Mouse (Mus musculus) embryonic facial prominence, embryonic 12.5 days (tissue): Measurements from ENCODE around the gene Ccdc107. TPM values are rescaled to one million over a fixed set of nuclear protein-coding genes. Genes with fewer than 3 reads are reported as not detected.

Source experiments
- ATAC-seq: fragments of 200-750 bp; cut with Nextera tagmentation; 2 replicates; pipeline ENCODE4 v1.8.0; 2017; ENCODE audit not compliant: insufficient number of reproducible peaks, insufficient read depth, low FRiP score, low TSS enrichment
- H3K27ac ChIP-seq: fragments of 300-500 bp; sonication (generic); 2 replicates; pipeline ENCODE4 v1.5.1; 2016; ENCODE audit warnings: mild to moderate bottlenecking
- H3K27me3 ChIP-seq: fragments of 300-500 bp; sonication (generic); 2 replicates; pipeline ENCODE4 v1.6.1; 2016; ENCODE audit warnings: mild to moderate bottlenecking, moderate library complexity
- H3K36me3 ChIP-seq: fragments of 300-500 bp; sonication (generic); 2 replicates; pipeline ENCODE4 v1.6.1; 2016; ENCODE audit warnings: mild to moderate bottlenecking
- H3K4me1 ChIP-seq: fragments of 300-500 bp; sonication (generic); 2 replicates; pipeline ENCODE4 v1.6.1; 2016
- H3K4me2 ChIP-seq: fragments of 300-500 bp; sonication (generic); replicated peaks from 2 replicates; pipeline ENCODE4 v1.6.1; 2016; ENCODE audit warnings: mild to moderate bottlenecking, moderate library complexity
- H3K4me3 ChIP-seq: fragments of 300-500 bp; sonication (generic); 2 replicates; pipeline ENCODE4 v1.5.1; 2016; ENCODE audit warnings: mild to moderate bottlenecking
- H3K9ac ChIP-seq: fragments of 300-500 bp; sonication (generic); 2 replicates; pipeline ENCODE4 v1.6.1; 2016; ENCODE audit warnings: mild to moderate bottlenecking, moderate library complexity
- H3K9me3 ChIP-seq: fragments of 300-500 bp; sonication (generic); 2 replicates; pipeline ENCODE4 v1.6.1; 2016; ENCODE audit warnings: mild to moderate bottlenecking, moderate library complexity
- WGBS: fragments of 180-500 bp; shearing (Covaris S2); methylation state at CpG from one replicate; pipeline ENCODE4 v1.1.7; 2016; 5-methylcytosine and 5-hydroxymethylcytosine counted together
- polyA plus RNA-seq: library from polyadenylated mRNA; unstranded; fragments of >200 nt; fragmentation: Nextera tagmentation; extraction: Ambion mirVana; gene quantifications from 2 replicates; pipeline ENCODE4 v1.2.1, GENCODE M21; 2016

The Ccdc107 gene
- 57.4 and 62.3 TPM in 2 replicates for polyA plus RNA-seq

- peak; percentile 97 for ATAC-seq
Observed at GRCm38 (mm10) chr4:43492821-43493185, at the start of gene Ccdc107. TSS of gene Ccdc107 (plus strand) at chr4:43492900.

GRCm38 (mm10) chr4:43443511-43443910, 49.2 kb upstream of the Ccdc107 start:
- H3K4me2 ChIP-seq: peak overlapping the region; percentile 90
- peaks cover 10% of the 10 kb centered on the region for H3K4me1 ChIP-seq
- H3K9ac ChIP-seq: peak overlapping the region; percentile 99
- peak overlapping the region; percentile 91 for H3K27ac ChIP-seq
- no peaks in the 10 kb centered on the region for H3K9me3 ChIP-seq
- 1% methylated on average over 28 of the region's 28 CpGs for WGBS
- no peaks in the 10 kb centered on the region for H3K27me3 ChIP-seq
- ATAC-seq: no peak; the same call in 1 of the 2 replicates
- H3K4me3 ChIP-seq: peak overlapping the region; percentile 96
- peaks cover 35% of the 10 kb centered on the region for H3K36me3 ChIP-seq

More at GRCm38 (mm10) chr4:43492821-43493185, at the start of gene Ccdc107:
- Histone ChIP-seq H3K4me1 (peaks cover 14% of the 10 kb centered on the region; the same call in 1 of the 2 replicates), H3K9ac (peak within 1 kb of the TSS; percentile 57), H3K4me3 (peak within 1 kb of the TSS; percentile 55), H3K36me3 (peaks cover 11% of the 10 kb centered on the region; the same call in 1 of the 2 replicates), H3K27ac (peak within 1 kb of the TSS; percentile 85), H3K9me3 (0 out of 2 replicates have a peak, but pooled peaks cover 3% of the 10 kb centered on the region), H3K4me2 (peak within 1 kb of the TSS; percentile 59), H3K27me3 (no peaks in the 10 kb centered on the region)
- WGBS: under 1% methylated on average over 25 of the region's 25 CpGs

- H3K4me2 ChIP-seq: no peak overlapping the region
- H3K9me3 ChIP-seq: no peaks in the 10 kb centered on the region
- H3K27me3 ChIP-seq: no peaks in the 10 kb centered on the region; the same call in 1 of the 2 replicates
- H3K4me1 ChIP-seq: peaks cover 10% of the 10 kb centered on the region
- no peak overlapping the region for H3K9ac ChIP-seq
- H3K4me3 ChIP-seq: no peak overlapping the region
- ATAC-seq: no peak
- H3K36me3 ChIP-seq: peaks cover 35% of the 10 kb centered on the region
- H3K27ac ChIP-seq: no peak overlapping the region
- 88% methylated on average over 13 of the region's 13 CpGs for WGBS
Observed at GRCm38 (mm10) chr4:43447251-43447650, 45.4 kb upstream of the Ccdc107 start.

GRCm38 (mm10) chr4:43448554-43448953, 44.1 kb upstream of the Ccdc107 start:
- H3K27me3 ChIP-seq: peaks cover 13% of the 10 kb centered on the region
- ATAC-seq: no peak
- H3K4me3 ChIP-seq: no peak overlapping the region
- H3K27ac ChIP-seq: no peak overlapping the region
- no peaks in the 10 kb centered on the region for H3K9me3 ChIP-seq
- H3K4me2 ChIP-seq: no peak overlapping the region
- peaks cover 16% of the 10 kb centered on the region for H3K4me1 ChIP-seq
- no peak overlapping the region for H3K9ac ChIP-seq
- peaks cover 35% of the 10 kb centered on the region for H3K36me3 ChIP-seq
- 88% methylated on average over 3 of the region's 3 CpGs for WGBS

GRCm38 (mm10) chr4:43452315-43452714, 40.4 kb upstream of the Ccdc107 start:
- peaks cover 12% of the 10 kb centered on the region for H3K4me1 ChIP-seq
- H3K9ac ChIP-seq: no peak overlapping the region
- no peak for ATAC-seq
- no peak overlapping the region for H3K27ac ChIP-seq
- peaks cover 9% of the 10 kb centered on the region for H3K36me3 ChIP-seq
- peaks cover 31% of the 10 kb centered on the region for H3K27me3 ChIP-seq
- no peak overlapping the region for H3K4me2 ChIP-seq
- H3K9me3 ChIP-seq: no peaks in the 10 kb centered on the region
- 56% methylated on average over 11 of the region's 11 CpGs for WGBS
- H3K4me3 ChIP-seq: no peak overlapping the region

DNA sequence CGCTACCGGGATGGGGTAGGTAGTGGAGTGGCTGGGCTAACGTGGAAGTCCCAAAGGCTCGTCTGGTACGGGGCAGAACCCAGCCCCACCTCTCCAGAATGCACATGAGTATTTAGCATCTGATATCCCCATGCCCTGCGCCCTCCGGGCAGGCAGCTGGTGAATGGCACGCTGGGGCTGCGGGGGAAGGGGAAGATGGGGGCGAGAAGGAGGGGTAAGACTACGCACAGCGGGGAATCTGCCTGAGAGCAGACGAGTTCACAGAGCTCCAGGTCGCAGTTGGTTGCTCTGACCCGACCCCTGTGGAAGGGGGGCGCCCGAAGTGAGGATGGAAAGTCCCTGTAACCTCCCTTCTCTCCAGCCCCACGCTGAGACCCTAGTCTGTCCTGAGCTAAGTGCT, 39.3 kb upstream of the Ccdc107 start:
- Histone ChIP-seq H3K36me3 (no peaks in the 10 kb centered on the region), H3K27me3 (peaks cover 31% of the 10 kb centered on the region), H3K9me3 (no peaks in the 10 kb centered on the region), H3K4me2 (peak overlapping the region; percentile 55), H3K9ac (peak overlapping the region; percentile 9; the same call in 1 of the 2 replicates), H3K4me1 (peaks cover 12% of the 10 kb centered on the region), H3K27ac (no peak overlapping the region), H3K4me3 (peak overlapping the region; percentile 25)
- under 1% methylated on average over 18 of the region's 18 CpGs for WGBS
- no peak for ATAC-seq

GRCm38 (mm10) chr4:43454041-43454836, 38.5 kb upstream of the Ccdc107 start, which contains the start of gene Cd72:
TSS of gene Cd72 (minus strand) at chr4:43454628.
- Histone ChIP-seq H3K9me3 (no peaks in the 10 kb centered on the region), H3K27ac (no peak within 1 kb of the TSS), H3K4me2 (peak within 1 kb of the TSS; percentile 55), H3K4me1 (peaks cover 12% of the 10 kb centered on the region), H3K27me3 (peaks cover 31% of the 10 kb centered on the region), H3K9ac (peak within 1 kb of the TSS; percentile 9), H3K36me3 (no peaks in the 10 kb centered on the region), H3K4me3 (peak within 1 kb of the TSS; percentile 25)
- no peak for ATAC-seq
- WGBS: 26% methylated on average over 20 of the region's 20 CpGs

DNA sequence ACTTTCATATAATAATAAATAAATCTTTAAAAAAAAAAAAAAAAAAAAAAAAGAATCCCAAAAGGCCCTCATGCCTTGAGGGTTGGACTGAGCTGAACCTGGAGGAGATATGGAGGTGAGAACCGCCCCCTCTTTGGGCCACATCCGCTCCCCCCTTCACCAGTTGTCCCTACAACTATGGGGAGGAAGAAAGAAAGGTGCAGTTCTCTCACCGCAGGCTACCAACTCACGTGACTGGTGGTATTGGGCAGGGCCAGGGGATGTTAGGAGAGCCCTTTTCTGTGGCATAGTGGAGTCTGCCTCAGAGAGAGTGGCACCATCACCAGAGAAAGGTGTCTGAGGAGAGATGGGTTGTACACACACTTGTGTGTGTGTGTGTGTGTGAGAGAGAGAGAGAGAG, 36.2 kb upstream of the Ccdc107 start:
- Histone ChIP-seq H3K4me3 (no peak overlapping the region), H3K9ac (no peak overlapping the region), H3K27me3 (peaks cover 31% of the 10 kb centered on the region), H3K9me3 (no peaks in the 10 kb centered on the region), H3K36me3 (no peaks in the 10 kb centered on the region), H3K4me2 (no peak overlapping the region), H3K4me1 (peaks cover 17% of the 10 kb centered on the region), H3K27ac (no peak overlapping the region)
- 22% methylated on average over 4 of the region's 4 CpGs for WGBS
- ATAC-seq: no peak

- H3K27me3 ChIP-seq: peaks cover 31% of the 10 kb centered on the region
- no peak overlapping the region for H3K4me3 ChIP-seq
- peaks cover 17% of the 10 kb centered on the region for H3K4me1 ChIP-seq
- H3K36me3 ChIP-seq: no peaks in the 10 kb centered on the region
- no peaks in the 10 kb centered on the region for H3K9me3 ChIP-seq
- ATAC-seq: no peak
- no peak overlapping the region for H3K27ac ChIP-seq
- no peak overlapping the region for H3K4me2 ChIP-seq
- 20% methylated on average over 8 of the region's 8 CpGs for WGBS
- no peak overlapping the region for H3K9ac ChIP-seq
Observed at GRCm38 (mm10) chr4:43457124-43457523, 35.6 kb upstream of the Ccdc107 start.

- WGBS: 86% methylated on average over 5 of the region's 5 CpGs
- Histone ChIP-seq H3K27me3 (no peaks in the 10 kb centered on the region), H3K9me3 (no peaks in the 10 kb centered on the region), H3K36me3 (no peaks in the 10 kb centered on the region), H3K9ac (no peak overlapping the region), H3K27ac (no peak overlapping the region), H3K4me1 (0 out of 2 replicates have a peak, but pooled peaks cover 5% of the 10 kb centered on the region), H3K4me3 (no peak overlapping the region), H3K4me2 (no peak overlapping the region)
- no peak for ATAC-seq
Observed at GRCm38 (mm10) chr4:43463102-43463501, 29.6 kb upstream of the Ccdc107 start.

- Histone ChIP-seq H3K9me3 (no peaks in the 10 kb centered on the region), H3K4me1 (no peaks in the 10 kb centered on the region), H3K4me2 (no peak overlapping the region), H3K4me3 (no peak overlapping the region), H3K27ac (no peak overlapping the region), H3K9ac (no peak overlapping the region), H3K27me3 (no peaks in the 10 kb centered on the region), H3K36me3 (no peaks in the 10 kb centered on the region)
- WGBS: 92% methylated on average over 6 of the region's 6 CpGs
- ATAC-seq: no peak
Observed at GRCm38 (mm10) chr4:43465935-43466334, 26.8 kb upstream of the Ccdc107 start.

DNA sequence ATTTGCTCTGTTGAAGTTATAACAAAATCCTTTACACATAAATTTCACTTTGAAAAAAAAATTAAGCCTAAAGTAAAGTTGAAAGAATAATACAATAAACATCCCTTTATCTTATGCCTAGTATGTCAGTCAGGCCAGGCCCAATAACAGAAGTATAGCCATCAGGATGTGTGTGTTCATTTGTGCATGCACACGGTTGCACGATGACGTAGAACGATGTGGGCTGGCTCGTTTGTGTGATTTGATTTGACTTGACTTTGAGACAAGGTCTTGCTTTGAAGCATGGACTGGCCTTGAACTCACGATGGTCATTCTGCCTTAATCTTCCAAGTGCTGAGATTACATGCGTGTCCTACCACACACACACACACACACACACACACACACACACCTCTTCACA, 25.8 kb upstream of the Ccdc107 start:
- Histone ChIP-seq H3K4me3 (no peak overlapping the region), H3K36me3 (no peaks in the 10 kb centered on the region), H3K9me3 (no peaks in the 10 kb centered on the region), H3K4me1 (no peaks in the 10 kb centered on the region), H3K27me3 (no peaks in the 10 kb centered on the region), H3K4me2 (no peak overlapping the region), H3K9ac (no peak overlapping the region), H3K27ac (no peak overlapping the region)
- ATAC-seq: no peak
- 90% methylated on average over 7 of the region's 7 CpGs for WGBS
